In genomic region chr6:103306420-103307249, GRCm38 (mm10) we compare ENCODE assay signal across 9 mouse cellular contexts.
DNase-seq lines count a peak whose midpoint lies in the region; ATAC-seq and TF ChIP-seq lines count a peak whose summit lies in the region.
"Had no signal": no experiment of that assay in that cellular context is flagged by ENCODE, and none has a peak within 500 bp of the region (broad histone marks: within the 10 kb centered on the region; RNA-seq: fewer than 3 reads in every experiment).

No protein-coding gene starts in this region.

- ATAC-seq in intestine, postnatal 0 days, result no peak
- no peak for ATAC-seq in heart, embryonic 12.5 days (ENCODE audit: insufficient number of reproducible peaks, low FRiP score)

- peak; percentile 25 for DNase-seq in layer of hippocampus, adult 9-10 months (ENCODE audit: low spot score)
- DNase-seq in layer of hippocampus, adult 9-11 months, result no peak
- peak; percentile 10 for DNase-seq in MEL-GATA-1-ER (ENCODE audit: extremely low read depth, low read depth)
- peak; percentile 80 for DNase-seq in embryo, embryonic 10.5 days (ENCODE audit: low spot score)
- no peak for DNase-seq in spleen, postnatal 36 days (ENCODE audit: low spot score in 2 of 2)
- no peak for DNase-seq in heart, embryonic 10.5 days (ENCODE audit: low spot score)

- no peak overlapping the region for H3K4me2 ChIP-seq in intestine, postnatal 0 days (replicated peaks; ENCODE audit: low read depth)
- H3K4me2 ChIP-seq in heart, embryonic 12.5 days, result no peak overlapping the region
- H3K4me2 ChIP-seq: liver, embryonic 15.5 days had no signal

- H3K9ac ChIP-seq in intestine, postnatal 0 days (ENCODE audit: low read depth, low read length), result no peak overlapping the region
- no peak overlapping the region for H3K9ac ChIP-seq in heart, embryonic 12.5 days
- H3K9ac ChIP-seq: liver, embryonic 15.5 days had no signal

- no peak overlapping the region for H3K27ac ChIP-seq in intestine, postnatal 0 days (ENCODE audit: low read depth, low read length)
- H3K27ac ChIP-seq in heart, embryonic 12.5 days (ENCODE audit: poor library complexity, severe bottlenecking), result no peak overlapping the region
- no peak overlapping the region for H3K27ac ChIP-seq in heart, embryonic 10.5 days
- H3K27ac ChIP-seq: liver, embryonic 15.5 days had no signal

- no peaks in the 10 kb centered on the region for H3K36me3 ChIP-seq in intestine, postnatal 0 days (ENCODE audit: control insufficient read depth, insufficient read depth)
- H3K36me3 ChIP-seq in heart, embryonic 12.5 days, result no peaks in the 10 kb centered on the region
- no peaks in the 10 kb centered on the region for H3K36me3 ChIP-seq in heart, embryonic 10.5 days
- H3K36me3 ChIP-seq: liver, embryonic 15.5 days had no signal

- no peak overlapping the region for H3K4me3 ChIP-seq in intestine, postnatal 0 days (ENCODE audit: low read depth, low read length)
- H3K4me3 ChIP-seq in heart, embryonic 12.5 days, result no peak overlapping the region
- no peak overlapping the region for H3K4me3 ChIP-seq in heart, embryonic 10.5 days
- H3K4me3 ChIP-seq: liver, embryonic 15.5 days had no signal

- WGBS in intestine, postnatal 0 days, result 46% methylated on average over 8 of the region's 8 CpGs
- WGBS in heart, embryonic 12.5 days, result 45% methylated on average over 8 of the region's 8 CpGs
- WGBS in heart, embryonic 10.5 days, result 49% methylated on average over 8 of the region's 8 CpGs

- TF ChIP-seq CTCF in intestine, postnatal 0 days (IDR thresholded peaks at IDR 0.05; ENCODE audit: low read depth), result peak; percentile 79

- no peaks in the 10 kb centered on the region for H3K27me3 ChIP-seq in intestine, postnatal 0 days (replicated peaks; ENCODE audit: control insufficient read depth, insufficient read depth, low read length)
- no peaks in the 10 kb centered on the region for H3K27me3 ChIP-seq in heart, embryonic 12.5 days (replicated peaks)
- H3K27me3 ChIP-seq in heart, embryonic 10.5 days (ENCODE audit: insufficient read depth, poor library complexity, severe bottlenecking), result no peaks in the 10 kb centered on the region
- H3K27me3 ChIP-seq: liver, embryonic 15.5 days had no signal

- H3K9me3 ChIP-seq in intestine, postnatal 0 days (ENCODE audit: control insufficient read depth), result no peaks in the 10 kb centered on the region
- no peaks in the 10 kb centered on the region for H3K9me3 ChIP-seq in heart, embryonic 12.5 days (replicated peaks)
- H3K9me3 ChIP-seq in heart, embryonic 10.5 days, result no peaks in the 10 kb centered on the region
- H3K9me3 ChIP-seq: liver, embryonic 15.5 days had no signal

- no peaks in the 10 kb centered on the region for H3K4me1 ChIP-seq in intestine, postnatal 0 days (replicated peaks; ENCODE audit: control insufficient read depth, insufficient read depth, low read length)
- no peaks in the 10 kb centered on the region for H3K4me1 ChIP-seq in heart, embryonic 12.5 days (replicated peaks)
- H3K4me1 ChIP-seq in heart, embryonic 10.5 days, result no peaks in the 10 kb centered on the region
- H3K4me1 ChIP-seq: liver, embryonic 15.5 days had no signal

Comparison
In these comparisons a context has a peak if more than half of its experiments do, and no peak if none do; other contexts are left out.
1. DNase-seq: peak in layer of hippocampus, adult 9-10 months (single experiment), MEL-GATA-1-ER (single experiment) and embryo, embryonic 10.5 days (single experiment); none in layer of hippocampus, adult 9-11 months (single experiment), spleen, postnatal 36 days (0 of 2) and heart, embryonic 10.5 days (single experiment).